Mouse (Mus musculus) testis, adult 2 months (tissue): ENCODE results near the gene Afap1l2.

ENCODE experiments used
- CTCF ChIP-seq: fragments of 200-500 bp; IDR thresholded peaks from 2 replicates; pipeline ENCODE4 v1.5.1; 2012; ENCODE audit warnings: low read depth, mild to moderate bottlenecking, inconsistent platforms, low read length, moderate library complexity; ENCODE audit not compliant: control insufficient read depth, insufficient read depth, insufficient replicate concordance
- POLR2A ChIP-seq: fragments of 200-500 bp; IDR thresholded peaks from 2 replicates; pipeline ENCODE4 v1.6.1; 2012; ENCODE audit warnings: low read depth, mild to moderate bottlenecking, inconsistent platforms, low read length, moderate library complexity; ENCODE audit not compliant: control insufficient read depth

DNA sequence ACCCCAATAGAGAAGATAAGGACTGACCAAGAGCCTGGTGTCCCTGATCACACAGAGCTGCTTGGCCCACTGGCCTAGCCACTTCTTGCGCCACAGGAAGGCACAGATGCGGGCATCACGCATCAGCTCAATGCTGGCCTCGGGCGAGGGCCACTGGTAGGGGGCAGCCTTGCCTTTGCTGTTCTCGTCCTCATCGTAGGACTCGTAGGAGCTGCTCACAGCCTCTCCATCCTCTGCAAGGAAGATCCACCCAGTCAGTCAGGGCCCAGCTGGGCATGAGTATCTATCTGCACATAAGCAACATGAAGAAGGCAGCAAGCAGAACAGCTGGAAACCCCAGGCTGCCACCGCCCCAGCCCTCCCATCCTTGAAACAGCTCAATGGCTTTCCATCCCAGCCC is 78.0 kb downstream of the Afap1l2 start:
- TF ChIP-seq CTCF (no peak), POLR2A (no peak)
